Mouse (Mus musculus) liver, postnatal 0 days (tissue): ENCODE measurements at regions not wholly inside any gene's neighbourhood (a gene's known extent, or its start where the extent isn't known, plus 50 kb on each side); places are given as distances from the start of the nearest gene placed in this dataset.

Source experiments
- CTCF ChIP-seq: sonication (generic); IDR thresholded peaks from 2 replicates; pipeline ENCODE4 v1.5.1; 2016; ENCODE audit warnings: antibody characterized with exemption, low read depth
- EP300 ChIP-seq: IDR thresholded peaks from 2 replicates; pipeline ENCODE4 v1.6.1; 2016; ENCODE audit warnings: antibody characterized with exemption, low read depth, mild to moderate bottlenecking

DNA sequence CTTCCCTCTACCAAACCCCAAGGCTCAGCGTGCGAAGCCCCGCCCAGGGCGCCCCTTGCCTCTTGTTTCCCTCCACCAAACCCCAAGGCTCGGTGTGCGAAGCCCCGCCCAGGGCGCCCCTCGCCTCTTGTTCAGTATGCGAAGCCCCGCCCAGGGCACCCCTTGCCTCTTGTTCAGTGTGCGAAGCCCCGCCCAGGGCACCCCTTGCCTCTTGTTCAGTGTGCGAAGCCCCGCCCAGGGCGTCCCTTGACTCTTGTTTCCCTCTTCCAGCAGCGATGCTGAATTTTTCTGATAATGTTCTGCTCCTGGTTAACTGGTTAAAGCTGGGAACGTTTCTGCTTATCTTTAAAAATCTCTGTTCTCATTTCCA lies 394.7 kb upstream of the Ptprd start:
- TF ChIP-seq CTCF, result no peak
- no peak for TF ChIP-seq EP300
